Mouse (Mus musculus) embryonic fibroblast, embryonic 13.5 days (primary cell): ENCODE measurements around the gene Pan2. TPM values are rescaled to one million over a fixed set of nuclear protein-coding genes. Genes with fewer than 3 reads are reported as not detected.

Experiments used
- H3K27ac ChIP-seq: 2 replicates; pipeline ENCODE4 v1.5.1; 2012; ENCODE audit warnings: low read length, control low read depth, inconsistent platforms; ENCODE audit not compliant: insufficient read depth
- H3K4me1 ChIP-seq: 2 replicates; pipeline ENCODE4 v1.6.1; 2011; ENCODE audit warnings: low read length; ENCODE audit not compliant: control insufficient read depth, insufficient read depth
- H3K4me3 ChIP-seq: 2 replicates; pipeline ENCODE4 v1.5.1; 2011; ENCODE audit warnings: mild to moderate bottlenecking, control low read depth, low read length; ENCODE audit not compliant: insufficient read depth
- CTCF ChIP-seq: IDR thresholded peaks from 2 replicates; pipeline ENCODE4 v1.5.1; 2011; ENCODE audit warnings: mild to moderate bottlenecking, control low read depth, low read length, moderate library complexity, borderline replicate concordance; ENCODE audit not compliant: insufficient read depth
- POLR2A ChIP-seq: IDR thresholded peaks from 2 replicates; pipeline ENCODE4 v1.6.1; 2011; ENCODE audit warnings: low read depth, mild to moderate bottlenecking, control low read depth, low read length, moderate library complexity
- polyA plus RNA-seq: library from polyadenylated mRNA; stranded (reverse); fragments of >200 nt; gene quantifications from 2 replicates; pipeline ENCODE4 v1.2.4, GENCODE M21; 2011; ENCODE audit warnings: low read depth; ENCODE audit not compliant: missing spikeins, insufficient read length

The Pan2 gene
- polyA plus RNA-seq, 1 experiment: 14.2 TPM

GRCm38 (mm10) chr10:128358796-128359195, 55.7 kb downstream of the Pan2 start:
- no peak overlapping the region for H3K4me3 ChIP-seq
- no peaks in the 10 kb centered on the region for H3K4me1 ChIP-seq
- TF ChIP-seq POLR2A (no peak), CTCF (no peak)
- H3K27ac ChIP-seq: no peak overlapping the region

- Histone ChIP-seq H3K4me1 (no peaks in the 10 kb centered on the region), H3K27ac (no peak overlapping the region), H3K4me3 (no peak overlapping the region)
- TF ChIP-seq CTCF: no peak
- TF ChIP-seq POLR2A: no peak
These were observed 56.1 kb downstream of the Pan2 start for GRCm38 (mm10) chr10:128359226-128359625.

DNA sequence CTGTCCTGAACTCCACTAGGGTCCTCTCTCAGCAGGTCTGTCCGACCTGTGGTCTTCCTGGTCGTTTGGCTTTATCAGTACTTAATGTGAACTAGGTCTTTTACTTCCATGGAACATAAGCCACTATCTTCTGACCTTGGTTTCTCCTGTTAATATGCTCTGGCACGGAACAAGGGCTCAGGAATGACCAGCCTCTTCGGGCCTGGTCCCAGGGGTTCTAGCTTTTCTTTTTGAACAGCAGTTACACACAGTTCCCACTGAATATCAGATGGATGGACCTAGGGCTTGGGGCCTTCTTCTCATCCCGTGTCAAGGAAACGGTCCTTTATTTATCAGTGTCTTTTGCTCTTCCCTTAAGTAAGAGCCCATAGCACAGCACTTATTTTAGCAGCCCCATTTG, 58.7 kb downstream of the Pan2 start:
- Histone ChIP-seq H3K4me3 (no peak overlapping the region), H3K27ac (no peak overlapping the region), H3K4me1 (no peaks in the 10 kb centered on the region)
- TF ChIP-seq CTCF: no peak
- TF ChIP-seq POLR2A: no peak

DNA sequence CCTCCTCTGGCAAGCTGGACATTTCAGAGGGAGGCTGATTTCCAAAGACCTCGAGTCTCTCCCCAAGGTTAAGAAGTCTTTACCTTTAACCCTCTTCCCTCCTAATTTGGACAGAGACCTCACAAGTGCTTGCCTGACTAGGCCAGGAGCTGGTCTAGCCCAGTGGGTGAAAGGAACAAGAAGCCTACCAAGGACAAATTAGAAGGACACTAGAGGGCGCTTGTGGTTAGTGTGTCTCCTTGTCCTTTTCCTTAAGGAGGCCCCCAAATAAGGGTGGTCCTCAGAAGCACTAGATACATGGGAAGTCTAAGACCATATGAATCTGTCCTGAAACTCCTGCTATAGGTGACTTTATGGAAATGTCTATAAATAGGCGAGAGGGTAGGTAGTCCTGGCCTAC, 59.4 kb downstream of the Pan2 start:
- H3K4me1 ChIP-seq: no peaks in the 10 kb centered on the region
- no peak overlapping the region for H3K27ac ChIP-seq
- TF ChIP-seq POLR2A (no peak), CTCF (no peak)
- no peak overlapping the region for H3K4me3 ChIP-seq

DNA sequence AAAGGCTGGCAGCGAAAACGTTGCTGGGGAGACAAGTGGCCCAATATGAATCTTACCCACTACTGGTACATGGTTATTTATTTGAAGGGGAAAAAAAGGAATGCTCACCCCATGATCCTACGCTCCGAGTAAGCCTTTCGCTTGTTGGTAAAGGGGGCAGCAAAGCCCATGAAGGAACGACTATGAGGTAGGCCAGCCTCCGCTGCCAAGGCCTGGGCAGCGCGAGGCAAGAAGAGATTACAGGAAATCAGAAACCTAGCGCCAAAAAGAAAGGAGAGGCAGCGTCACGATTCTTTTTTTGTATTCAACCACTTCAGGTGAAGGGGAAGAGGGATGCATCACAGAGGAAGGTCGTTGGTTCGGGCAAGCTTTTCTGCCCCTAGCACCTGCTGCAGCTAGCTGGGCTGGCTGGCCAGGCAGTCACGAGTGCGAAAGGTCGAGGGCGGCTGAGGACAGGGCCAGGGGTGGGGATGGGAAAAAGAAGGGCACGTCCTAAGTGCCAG, 64.8 kb downstream of the Pan2 start:
- peak overlapping the region; percentile 60 for H3K27ac ChIP-seq

GRCm38 (mm10) chr10:128368402-128369217, 65.5 kb downstream of the Pan2 start, which contains the start of gene Coq10a:
Coq10a (minus strand) TSS chr10:128368997.
- Histone ChIP-seq H3K27ac (peak within 1 kb of the TSS; percentile 63), H3K4me3 (peak within 1 kb of the TSS; percentile 72)
- TF ChIP-seq POLR2A: peak; percentile 94
- TF ChIP-seq CTCF: no peak

More for the DNA sequence above, 64.8 kb downstream of the Pan2 start:
- no peak; the same call in 1 of the 2 replicates for TF ChIP-seq POLR2A
- TF ChIP-seq CTCF: no peak
- H3K4me1 ChIP-seq: peaks cover 4% of the 10 kb centered on the region; the same call in 1 of the 2 replicates
- peak overlapping the region; percentile 72 for H3K4me3 ChIP-seq

DNA sequence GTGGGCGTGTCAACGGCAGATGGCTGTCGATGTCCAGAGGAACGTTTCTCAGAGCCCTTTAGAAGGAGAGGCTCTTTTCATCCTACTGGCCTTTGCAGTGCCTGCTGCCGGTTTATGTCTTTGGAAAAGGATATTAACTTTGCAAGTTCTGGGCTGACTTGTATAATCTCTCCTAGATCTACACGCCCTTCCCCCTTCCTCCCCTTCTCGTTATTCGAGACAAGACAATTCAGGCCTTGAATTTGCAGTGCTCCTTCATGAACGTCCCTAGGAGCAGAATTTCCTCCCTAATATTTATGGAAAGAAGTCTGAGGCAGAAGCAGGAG, 66.0 kb downstream of the Pan2 start:
- TF ChIP-seq POLR2A (no peak), CTCF (no peak)
- peak overlapping the region; percentile 27 for H3K4me3 ChIP-seq
- H3K27ac ChIP-seq: peak overlapping the region; percentile 63
- H3K4me1 ChIP-seq: peaks cover 4% of the 10 kb centered on the region; the same call in 1 of the 2 replicates

More at GRCm38 (mm10) chr10:128368402-128369217, 65.5 kb downstream of the Pan2 start, which contains the start of gene Coq10a:
- H3K4me1 ChIP-seq: peaks cover 4% of the 10 kb centered on the region; the same call in 1 of the 2 replicates

GRCm38 (mm10) chr10:128369599-128369998, 66.5 kb downstream of the Pan2 start:
- Histone ChIP-seq H3K4me3 (peak overlapping the region; percentile 27), H3K4me1 (peaks cover 4% of the 10 kb centered on the region; the same call in 1 of the 2 replicates), H3K27ac (peak overlapping the region; percentile 63; the same call in 1 of the 2 replicates)
- TF ChIP-seq CTCF (no peak), POLR2A (no peak)

DNA sequence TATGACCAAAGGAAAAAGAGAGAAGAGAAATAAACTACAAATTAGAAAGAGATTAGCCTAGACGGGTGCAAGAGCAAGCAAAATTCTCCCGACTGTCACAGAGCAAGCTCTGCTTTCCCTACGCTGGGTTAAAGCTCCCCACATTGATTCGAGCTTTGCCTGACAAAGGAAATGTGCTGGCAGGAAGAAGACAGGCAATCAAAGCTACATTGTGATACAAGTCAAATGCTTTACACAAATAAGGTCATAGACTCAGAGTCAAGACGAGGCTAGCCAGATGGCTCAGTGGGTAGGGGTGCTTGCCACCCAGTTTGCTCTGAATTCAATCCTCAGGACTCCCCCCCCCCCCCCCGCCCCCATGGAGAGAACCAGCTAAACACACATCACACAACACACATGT, 66.9 kb downstream of the Pan2 start:
- TF ChIP-seq CTCF (no peak), POLR2A (no peak)
- no peak overlapping the region for H3K4me3 ChIP-seq
- no peak overlapping the region for H3K27ac ChIP-seq
- H3K4me1 ChIP-seq: peaks cover 4% of the 10 kb centered on the region; the same call in 1 of the 2 replicates

DNA sequence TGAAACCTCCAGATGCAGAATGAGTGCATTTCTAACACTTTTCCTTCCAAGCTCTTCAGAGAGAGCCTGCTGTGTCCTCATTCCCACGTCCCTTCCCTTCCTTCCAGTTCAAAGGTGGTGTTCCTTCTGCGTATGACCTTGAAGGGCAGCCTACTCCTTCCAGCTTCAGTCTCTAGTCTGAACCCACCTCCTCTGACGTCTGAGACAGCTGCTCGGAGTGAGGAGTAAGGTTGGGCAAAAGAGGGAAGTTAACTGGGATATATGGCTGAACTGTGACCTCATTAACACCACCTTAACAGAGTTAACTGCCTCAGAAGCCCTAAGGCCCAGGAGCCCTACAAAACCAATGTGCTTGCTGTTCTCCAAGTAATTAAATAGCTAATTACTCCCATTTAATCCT, 67.5 kb downstream of the Pan2 start:
- peaks cover 4% of the 10 kb centered on the region; the same call in 1 of the 2 replicates for H3K4me1 ChIP-seq
- H3K27ac ChIP-seq: no peak overlapping the region
- no peak overlapping the region for H3K4me3 ChIP-seq
- TF ChIP-seq CTCF (no peak), POLR2A (no peak)

Other genes with a start within 250 kb of the Pan2 start
- gene Ptges3, start 244.4 kb upstream of the Pan2 start, polyA plus RNA-seq: 270 and 308 TPM in 2 replicates
- 979 and 1,112 TPM in 2 replicates for gene Atp5b, start 220.1 kb upstream of the Pan2 start, polyA plus RNA-seq
- 32.4 and 36.8 TPM in 2 replicates for gene Baz2a, start 211.8 kb upstream of the Pan2 start, polyA plus RNA-seq
- gene Rbms2, start 123.0 kb upstream of the Pan2 start, polyA plus RNA-seq: 167 and 198 TPM in 2 replicates
- gene Gls2, start 108.9 kb upstream of the Pan2 start, polyA plus RNA-seq: 1.1 and 1.2 TPM in 2 replicates
- 14.5 and 17.6 TPM in 2 replicates for gene Spryd4, start 91.5 kb upstream of the Pan2 start, polyA plus RNA-seq
- not detected in 2 replicates for gene Mip, start 77.5 kb upstream of the Pan2 start, polyA plus RNA-seq
- gene Timeless, start 71.3 kb upstream of the Pan2 start, polyA plus RNA-seq: 9.7 and 18.9 TPM in 2 replicates
- 0.30 TPM in 1 of 2 replicates, not detected in the other for gene Apon, start 49.2 kb upstream of the Pan2 start, polyA plus RNA-seq
- gene Apof, start 34.7 kb upstream of the Pan2 start, polyA plus RNA-seq: not detected in 2 replicates
- gene Stat2, start 32.8 kb upstream of the Pan2 start, polyA plus RNA-seq: 34.5 and 35.0 TPM in 2 replicates
- 0.42 TPM in 1 of 2 replicates, not detected in the other for gene Il23a, start 4.6 kb upstream of the Pan2 start, polyA plus RNA-seq
- gene Cnpy2, start 19.1 kb downstream of the Pan2 start, polyA plus RNA-seq: 121 and 145 TPM in 2 replicates
- gene Cs, start 34.4 kb downstream of the Pan2 start, polyA plus RNA-seq: 204 and 207 TPM in 2 replicates
- 20.5 and 24.6 TPM in 2 replicates for gene Coq10a, start 65.7 kb downstream of the Pan2 start, polyA plus RNA-seq
- 59.1 and 63.1 TPM in 2 replicates for gene Ankrd52, start 73.8 kb downstream of the Pan2 start, polyA plus RNA-seq
- gene Slc39a5, start 97.9 kb downstream of the Pan2 start, polyA plus RNA-seq: not detected in 2 replicates
- 42.0 and 44.9 TPM in 2 replicates for gene Nabp2, start 108.2 kb downstream of the Pan2 start, polyA plus RNA-seq
- gene Rnf41, start 108.3 kb downstream of the Pan2 start, polyA plus RNA-seq: 42.1 and 45.6 TPM in 2 replicates
- gene Smarcc2, start 155.9 kb downstream of the Pan2 start, polyA plus RNA-seq: 100 and 117 TPM in 2 replicates
- gene Myl6, start 190.8 kb downstream of the Pan2 start, polyA plus RNA-seq: 2,243 and 2,568 TPM in 2 replicates
- 9.4 and 10.6 TPM in 2 replicates for gene Myl6b, start 195.3 kb downstream of the Pan2 start, polyA plus RNA-seq
- gene Esyt1, start 222.5 kb downstream of the Pan2 start, polyA plus RNA-seq: 75.2 and 83.3 TPM in 2 replicates
- 4.7 and 6.0 TPM in 2 replicates for gene Zc3h10, start 244.4 kb downstream of the Pan2 start, polyA plus RNA-seq
- gene Rpl41, start 246.0 kb downstream of the Pan2 start, polyA plus RNA-seq: 2,862 and 3,188 TPM in 2 replicates